Mouse (Mus musculus) lung, postnatal 10 days (tissue): ENCODE measurements around the gene Bud13.
"Not testable (repeated sequence)": the region's sequence is repeated elsewhere in the genome, so short reads cannot be mapped to it uniquely, and the experiment has no call there.

Experiments used
- DNase-seq: peaks from one replicate; pipeline ENCODE4 v3.0.0; 2021

Gene Bud13

DNA sequence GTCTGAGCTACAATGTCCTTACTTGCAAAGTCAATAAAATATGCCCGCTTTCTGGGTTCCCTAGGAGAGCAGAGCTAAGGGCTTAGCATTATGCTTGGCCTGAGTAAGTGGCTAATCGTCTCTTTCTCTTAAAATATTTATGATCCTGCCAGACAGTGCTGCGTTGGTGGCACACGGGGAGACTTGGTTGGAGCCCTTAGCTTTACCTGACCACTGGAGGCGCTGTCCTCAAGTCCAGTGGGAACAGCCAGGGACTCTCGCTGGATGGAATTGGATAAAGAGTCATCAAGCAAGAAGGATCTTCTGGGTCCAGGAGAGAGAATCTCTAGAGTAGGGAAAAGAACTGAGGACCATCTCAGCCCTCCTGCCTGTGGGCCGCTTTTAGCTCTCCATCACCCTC is 26.3 kb downstream of the Bud13 start:
- DNase-seq: peak; percentile 10

DNA sequence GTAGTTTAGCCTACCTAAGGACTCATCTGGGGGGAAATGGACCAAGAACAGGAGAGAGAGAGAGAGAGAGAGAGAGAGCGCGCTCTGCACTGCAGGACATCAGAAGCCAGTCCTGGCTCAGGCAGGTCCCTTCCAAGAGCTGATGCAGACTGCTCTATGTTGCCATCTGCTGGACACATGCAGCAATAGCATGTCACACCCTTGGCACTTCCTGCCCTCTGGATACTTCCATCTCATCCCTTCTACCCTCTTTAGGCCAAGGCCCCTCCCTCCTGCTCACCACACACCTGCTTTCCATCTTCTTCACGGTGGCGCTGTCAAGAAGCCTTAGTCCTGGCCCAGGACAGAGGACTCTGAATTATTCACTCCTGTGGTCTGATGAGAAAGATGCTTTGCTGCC is 31.7 kb downstream of the Bud13 start:
- peak; percentile 80 for DNase-seq

DNA sequence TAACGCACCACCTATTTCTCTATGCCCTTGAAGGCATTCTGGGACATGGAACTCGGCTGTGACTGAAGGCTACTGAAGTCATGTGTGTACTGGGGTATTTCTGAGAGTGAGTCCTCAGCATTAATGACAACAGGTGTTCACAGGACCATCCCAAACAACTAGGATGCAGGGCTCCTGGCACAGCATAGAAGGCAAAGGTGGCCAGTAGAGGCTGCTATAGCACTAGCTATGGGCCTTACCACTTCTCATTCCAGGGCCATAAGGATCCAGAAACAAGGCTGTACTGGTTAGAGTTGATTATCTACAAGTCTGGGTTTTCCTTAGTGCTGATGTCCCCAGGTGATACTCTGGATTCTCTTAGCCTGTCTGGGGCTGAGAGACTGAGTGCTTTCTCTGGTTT is 32.1 kb downstream of the Bud13 start:
- DNase-seq: no peak

DNA sequence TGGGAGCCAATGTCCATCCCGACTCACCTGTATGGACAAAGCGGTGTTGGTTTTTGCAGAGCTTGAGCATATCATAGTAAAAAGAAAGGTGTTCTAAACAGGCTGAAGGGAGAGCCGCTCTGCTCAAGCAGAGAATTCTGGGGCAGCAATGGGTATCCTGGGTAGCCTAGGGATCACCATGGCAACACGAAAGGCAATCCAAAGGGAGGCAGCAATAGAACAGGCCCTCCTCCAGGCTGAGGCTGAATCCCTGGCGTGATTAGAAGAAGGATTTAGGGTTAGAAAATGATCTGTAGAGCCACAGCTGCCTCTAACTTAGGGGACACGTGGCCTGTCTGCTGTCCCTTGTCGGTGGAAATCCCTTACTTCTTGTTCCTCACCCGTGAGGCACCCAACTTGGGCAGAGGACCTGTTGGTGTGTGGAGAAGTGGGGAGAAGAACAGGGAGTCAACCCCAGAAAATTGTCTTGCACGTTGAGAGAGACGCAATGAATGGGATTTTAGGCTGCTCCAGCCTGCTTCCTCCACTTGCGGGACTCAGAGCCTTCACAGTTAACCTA is 33.1 kb downstream of the Bud13 start:
- DNase-seq: no peak

DNA sequence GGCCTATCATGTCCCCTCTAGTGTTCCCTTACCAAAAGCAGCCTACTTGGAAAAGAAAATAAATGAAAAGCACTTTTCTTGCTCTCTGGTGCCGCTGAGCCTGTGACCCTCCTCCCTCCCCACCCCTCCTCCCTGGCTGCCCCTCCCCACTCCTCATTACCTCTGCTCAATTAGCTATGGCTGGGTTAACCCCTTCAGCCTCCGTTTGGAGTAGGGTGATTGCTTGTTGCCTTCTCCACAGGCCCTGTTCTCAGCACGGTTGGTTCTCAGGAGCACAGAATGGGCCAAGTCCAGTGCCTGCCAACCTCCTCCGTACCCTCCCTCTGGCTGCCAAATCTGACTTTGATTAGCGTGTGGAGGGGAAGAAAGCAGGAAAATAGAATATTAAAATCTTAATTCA is 33.6 kb downstream of the Bud13 start:
- DNase-seq: no peak

DNA sequence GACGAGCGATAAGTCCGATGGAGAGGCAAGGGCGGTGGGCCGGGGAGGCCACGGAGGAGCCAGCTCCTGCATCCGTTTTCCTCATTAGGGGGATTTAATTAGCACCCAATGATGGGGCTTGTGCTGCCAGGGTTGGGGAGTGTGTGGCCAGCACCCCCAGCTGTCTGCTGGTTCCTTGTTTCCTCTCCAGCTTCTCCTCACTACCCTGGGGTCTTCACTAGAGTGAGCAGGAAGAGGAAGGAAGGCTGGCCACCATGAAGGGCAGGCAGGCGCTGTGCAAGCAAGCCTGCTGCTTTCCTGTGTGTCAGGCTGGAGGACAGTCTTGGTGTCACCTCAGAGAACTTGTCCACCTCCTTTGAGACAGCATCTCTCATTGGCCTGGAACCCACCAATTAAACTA is 34.1 kb downstream of the Bud13 start:
- no peak for DNase-seq

DNA sequence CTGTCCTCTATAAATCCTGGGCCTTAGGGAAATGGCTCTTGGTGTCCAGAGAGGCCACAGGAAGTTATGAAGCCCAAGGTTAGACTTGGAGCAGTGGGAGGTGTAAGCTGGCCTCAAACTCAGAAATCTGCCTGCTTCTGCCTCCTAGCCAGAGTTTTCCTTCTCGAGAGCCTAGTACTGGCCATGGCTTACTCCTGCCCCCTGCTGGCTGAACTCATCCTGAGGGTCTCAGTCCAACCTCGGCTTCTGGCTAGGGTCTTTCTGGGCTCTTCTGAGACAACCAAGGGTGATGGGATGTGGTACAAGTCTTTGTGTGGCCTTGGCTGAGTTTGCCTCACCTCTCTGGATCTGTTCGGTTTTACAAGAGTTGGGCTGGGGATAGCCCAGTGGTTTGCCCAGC is 35.1 kb downstream of the Bud13 start:
- no peak for DNase-seq

DNA sequence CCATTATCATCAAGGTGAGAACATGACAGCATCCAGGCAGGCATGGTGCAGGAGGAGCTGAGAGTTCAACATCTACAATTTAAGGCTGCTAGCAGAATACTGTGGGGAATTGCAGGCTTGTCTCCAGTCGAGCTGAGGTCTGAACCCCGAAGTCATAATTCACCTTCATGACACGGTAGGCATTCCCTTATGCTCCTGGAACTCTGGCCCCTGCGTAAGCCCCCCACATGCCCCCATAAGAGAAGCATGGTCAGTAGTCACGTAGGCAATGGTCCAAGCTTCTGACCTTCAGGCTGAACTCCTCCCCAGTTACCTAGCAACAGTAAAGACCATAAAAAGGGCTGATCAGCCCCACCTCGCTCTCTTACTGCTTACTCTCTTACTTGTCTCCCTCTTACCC is 37.1 kb downstream of the Bud13 start, which contains the start of gene 4931429L15Rik:
TSS of gene 4931429L15Rik (minus strand) at position 101 of the 400 bp plus-strand sequence.
- DNase-seq: not testable (repeated sequence)

DNA sequence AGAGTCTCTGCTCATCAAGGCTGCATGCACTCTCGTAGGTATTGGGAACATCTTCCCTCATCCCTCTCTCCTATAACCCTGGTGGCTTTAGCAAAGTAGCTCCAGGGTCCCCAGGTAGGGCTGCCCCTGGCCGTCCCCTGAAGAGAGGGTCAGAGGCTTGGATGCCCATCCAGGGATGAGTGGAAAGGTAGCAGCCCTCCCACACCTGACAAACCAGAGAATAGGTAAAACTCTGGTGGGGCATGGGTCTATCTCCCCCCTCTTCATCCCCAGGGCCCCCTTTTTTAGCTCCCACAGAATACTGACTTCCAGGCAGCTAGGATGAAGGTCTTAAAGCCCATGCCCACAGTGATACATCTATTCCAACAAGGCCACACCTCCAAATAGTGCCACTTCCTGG is 37.7 kb downstream of the Bud13 start:
- DNase-seq: no peak

DNA sequence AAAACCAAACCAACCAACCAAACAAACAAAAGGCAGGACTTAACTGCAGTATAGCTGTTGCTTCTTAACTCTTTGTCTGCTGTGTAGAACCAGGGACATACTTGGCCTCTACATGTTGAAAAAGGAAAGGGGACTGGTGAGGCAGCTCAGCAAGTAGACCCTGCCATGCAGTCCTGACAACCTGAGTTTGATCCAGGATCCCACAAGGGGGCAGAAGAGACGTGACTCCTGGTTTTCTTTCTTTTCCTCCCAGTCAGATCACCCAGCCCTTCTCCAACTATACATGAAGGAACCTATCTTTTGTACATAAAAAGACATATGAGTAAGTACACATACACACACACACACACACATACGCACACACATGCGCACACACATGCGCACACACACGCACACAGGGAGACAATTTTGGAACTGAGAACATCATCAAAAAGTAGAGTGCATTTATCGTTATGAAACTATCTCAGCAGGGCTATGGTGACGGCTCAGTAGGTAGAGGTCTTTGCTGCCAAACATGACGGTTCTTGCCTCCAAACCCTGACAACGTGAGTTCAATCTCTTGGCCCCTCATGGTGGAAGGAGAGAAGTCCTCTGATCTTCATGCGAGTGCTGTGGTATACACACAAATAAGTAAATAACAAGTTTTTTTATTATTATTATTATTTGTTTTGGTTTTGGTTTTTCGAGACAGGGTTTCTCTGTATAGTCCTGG is 44.0 kb downstream of the Bud13 start:
- DNase-seq: no peak

DNA sequence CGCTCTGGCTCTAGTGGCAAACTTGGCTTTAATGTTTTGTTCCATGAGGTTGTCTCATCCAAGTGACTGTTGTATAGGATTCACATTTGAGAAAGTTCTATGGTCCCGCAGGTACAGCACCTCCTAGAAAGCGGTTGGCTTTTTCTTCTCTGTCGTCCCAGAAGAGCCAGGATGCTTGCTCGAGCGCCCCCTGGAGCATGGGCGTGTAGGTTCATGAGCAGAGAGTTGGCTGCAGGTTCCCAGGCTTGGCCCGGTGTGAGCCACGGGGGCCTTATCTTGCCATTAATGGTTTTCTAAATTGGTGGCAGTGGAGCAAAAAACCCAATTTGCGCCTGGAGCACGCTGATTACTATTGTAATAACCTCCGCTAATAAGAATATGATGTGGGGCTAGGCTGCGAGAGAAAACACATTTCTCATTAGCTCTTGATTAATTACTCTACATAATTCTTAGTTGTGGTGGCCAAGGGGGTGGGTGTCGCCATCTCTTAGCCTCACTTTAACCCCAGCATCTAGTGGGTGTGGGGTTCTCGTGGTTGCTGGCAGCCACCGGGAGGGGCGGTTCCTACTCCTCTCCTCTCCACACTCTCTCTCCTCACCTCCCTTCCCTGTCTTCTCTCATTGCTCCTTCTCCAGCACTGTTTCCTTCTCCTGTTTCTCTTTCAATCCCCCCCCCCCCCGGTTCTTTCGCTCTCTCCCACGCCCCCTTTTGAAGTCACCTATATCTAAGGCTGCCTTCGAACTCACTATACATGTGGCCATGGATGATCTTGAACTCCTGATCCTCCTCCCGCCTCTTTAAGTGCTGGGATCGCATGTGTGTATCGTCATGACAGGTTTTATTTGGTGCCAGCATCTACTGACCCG is 45.1 kb downstream of the Bud13 start:
- no peak for DNase-seq

DNA sequence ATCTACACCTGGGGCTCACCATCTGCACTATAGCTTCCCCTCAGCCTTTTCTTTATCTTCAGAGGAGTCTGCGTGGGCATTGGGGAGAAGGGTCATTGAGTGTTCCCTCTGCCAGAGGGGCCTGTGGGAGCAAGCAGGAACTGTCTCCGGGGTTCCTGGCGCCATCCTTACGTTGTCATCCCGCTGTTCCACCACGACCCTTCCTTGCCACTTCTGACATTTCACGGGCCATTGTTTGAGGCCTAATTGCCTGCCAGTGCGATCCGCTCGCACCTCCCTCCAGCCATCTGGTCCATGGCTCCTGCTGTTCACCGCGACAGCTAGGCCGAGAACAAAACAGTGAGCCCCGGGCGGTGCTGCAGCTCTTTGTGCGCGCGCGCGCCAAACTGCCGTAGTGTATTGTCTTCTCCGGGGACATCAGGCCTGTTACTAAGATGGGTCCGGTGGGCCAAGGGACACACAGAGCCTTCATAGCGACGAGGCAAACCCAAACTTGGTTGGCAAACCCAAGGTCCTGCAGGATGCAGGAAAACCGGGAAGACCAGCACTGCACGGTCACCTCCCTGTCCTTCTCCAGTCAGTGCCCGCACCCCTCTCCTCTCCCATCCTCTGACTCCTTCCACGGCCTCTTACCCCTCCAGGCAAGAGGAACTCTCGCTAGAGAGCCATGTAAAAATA is 45.9 kb downstream of the Bud13 start:
- DNase-seq: peak; percentile 42

DNA sequence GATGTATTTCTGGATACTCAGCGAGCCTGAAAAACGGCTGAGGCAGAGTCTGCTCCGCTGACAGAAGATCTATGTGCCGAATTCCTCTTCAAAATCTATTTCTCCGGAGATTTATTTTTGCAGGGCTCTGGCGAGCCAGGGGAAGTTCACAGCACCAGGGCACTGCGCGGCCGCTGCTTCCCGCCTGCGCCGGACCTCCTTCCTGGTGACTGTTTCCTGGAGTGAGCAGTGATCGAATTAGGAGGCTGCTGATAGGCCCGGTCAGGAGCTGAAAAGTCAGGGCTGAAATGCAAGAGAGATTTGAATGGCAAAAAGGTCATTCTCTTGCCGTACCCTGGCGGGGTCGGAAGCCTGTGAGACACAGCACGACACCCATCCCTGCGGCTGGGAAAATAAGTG is 46.4 kb downstream of the Bud13 start:
- DNase-seq: peak; percentile 39

DNA sequence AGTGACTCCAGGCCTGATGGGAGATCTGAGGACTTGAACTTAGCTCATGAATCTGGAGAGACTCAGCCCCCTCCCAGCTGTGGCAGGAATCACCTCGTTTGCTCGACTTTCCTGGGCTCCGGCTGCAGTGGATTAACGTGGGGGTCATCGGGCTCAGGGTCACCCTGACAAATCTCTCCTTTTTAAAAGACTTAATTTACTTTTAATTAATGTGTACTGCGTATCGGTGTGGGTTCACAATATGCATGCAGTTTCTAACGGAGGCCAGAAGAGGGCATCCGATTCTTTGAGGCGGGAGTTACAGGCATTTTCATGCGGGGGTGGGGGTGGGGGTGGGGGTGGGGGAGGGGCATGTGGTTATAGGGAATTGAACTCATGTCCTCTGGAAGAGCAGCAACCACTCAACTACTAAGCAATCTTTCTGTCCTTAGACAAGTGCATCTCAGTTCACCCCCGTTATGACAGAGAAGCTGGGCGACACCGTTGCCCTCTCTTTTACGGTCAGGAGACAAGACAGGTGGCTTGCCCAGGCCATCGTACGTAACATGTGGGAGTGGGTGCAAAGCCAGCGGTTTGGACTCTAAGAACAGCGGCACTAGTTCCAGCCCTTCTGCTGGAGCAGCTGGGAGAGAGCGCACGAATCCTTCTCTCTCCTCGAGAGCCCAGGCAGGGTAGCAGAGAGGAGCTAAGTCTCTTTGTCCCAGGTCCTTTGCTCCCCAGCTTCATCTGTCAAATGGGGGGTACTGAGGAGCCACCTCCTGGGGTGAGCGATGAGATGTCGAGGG is 47.2 kb downstream of the Bud13 start:
- no peak for DNase-seq

DNA sequence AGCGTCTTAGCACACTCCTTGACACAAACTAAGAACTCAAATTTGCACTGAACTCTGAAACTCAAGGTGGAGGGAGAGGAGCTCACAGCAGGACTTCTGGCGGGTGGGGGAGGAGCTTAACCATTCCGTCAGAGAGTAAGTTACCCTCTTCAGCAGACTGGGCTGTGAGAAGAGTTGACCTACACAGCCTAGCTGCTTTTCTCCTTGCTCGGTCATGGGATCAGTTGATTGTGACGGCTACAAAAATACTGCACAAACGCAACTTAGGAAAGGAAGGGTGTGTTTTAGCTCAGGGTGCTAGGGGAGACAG is 47.7 kb downstream of the Bud13 start:
- no peak for DNase-seq

DNA sequence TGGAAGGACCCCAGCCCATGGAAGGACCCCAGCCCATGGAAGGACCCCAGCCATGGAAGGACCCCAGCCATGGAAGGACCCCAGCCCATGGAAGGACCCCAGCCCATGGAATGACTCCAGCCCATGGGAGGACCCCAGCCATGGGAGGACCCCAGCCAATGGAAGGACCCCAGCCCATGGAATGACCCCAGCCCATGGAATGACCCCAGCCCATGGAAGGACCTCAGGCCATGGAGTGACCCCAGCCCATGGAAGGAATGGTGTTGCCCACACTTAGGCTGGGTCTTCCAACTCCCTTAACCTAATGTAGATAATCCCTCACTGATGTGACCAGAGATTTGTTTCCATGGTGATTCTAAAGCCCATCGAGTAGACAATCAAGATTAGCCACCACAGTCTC is 48.5 kb downstream of the Bud13 start:
- no peak for DNase-seq

DNA sequence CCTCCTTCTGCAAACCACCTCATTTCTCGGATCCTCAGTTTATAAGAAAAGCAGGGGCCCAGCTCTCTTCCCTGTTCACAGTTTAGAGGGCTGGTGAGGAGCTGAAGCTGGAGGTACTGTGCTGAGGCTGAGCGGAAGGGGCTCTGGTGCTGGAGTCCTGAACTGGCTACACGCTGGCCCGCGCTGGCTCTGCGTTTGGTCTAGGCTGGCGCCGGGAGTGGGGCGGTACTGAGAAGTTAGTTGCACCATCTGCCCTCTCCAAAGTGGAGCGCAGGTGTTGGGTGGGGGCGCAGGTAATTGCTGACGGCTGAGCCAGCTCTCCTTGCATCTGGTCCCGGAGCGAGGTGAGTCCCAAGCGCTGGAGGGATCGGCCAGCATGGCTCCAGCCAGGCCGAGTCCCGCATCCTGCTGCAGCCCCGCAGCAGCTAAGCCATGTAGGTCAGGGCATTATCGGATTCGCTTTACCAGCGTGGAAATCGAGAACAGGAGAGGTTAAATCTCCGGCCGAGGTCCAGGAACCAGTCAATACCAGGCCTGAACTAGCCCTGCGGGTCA is 51.7 kb downstream of the Bud13 start:
- DNase-seq: no peak

DNA sequence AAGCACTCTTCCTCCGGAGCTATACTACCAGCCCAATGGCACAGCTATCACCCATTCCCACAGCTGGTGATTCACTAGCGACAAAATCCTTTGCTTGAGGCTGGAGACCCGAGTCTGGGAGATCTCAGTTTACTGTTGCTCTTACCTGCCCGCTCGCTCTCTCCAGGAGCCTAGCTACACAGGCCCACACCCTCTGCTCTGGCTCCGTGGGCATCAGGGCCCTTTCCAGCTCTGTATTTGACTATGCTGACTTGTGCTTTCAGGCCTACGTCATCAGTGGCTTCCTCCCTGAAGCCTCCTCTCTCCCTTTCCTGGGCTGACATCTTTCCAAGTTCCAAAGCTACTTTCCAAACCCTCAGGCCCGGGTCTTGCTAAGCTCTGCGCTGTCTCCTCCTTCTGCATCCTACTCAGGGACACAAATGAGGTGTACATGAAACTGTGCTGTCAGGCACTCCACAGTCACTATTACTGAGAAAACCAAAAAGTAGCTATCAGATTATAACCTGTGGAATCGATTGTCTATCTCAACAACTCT is 52.7 kb downstream of the Bud13 start:
- no peak for DNase-seq

DNA sequence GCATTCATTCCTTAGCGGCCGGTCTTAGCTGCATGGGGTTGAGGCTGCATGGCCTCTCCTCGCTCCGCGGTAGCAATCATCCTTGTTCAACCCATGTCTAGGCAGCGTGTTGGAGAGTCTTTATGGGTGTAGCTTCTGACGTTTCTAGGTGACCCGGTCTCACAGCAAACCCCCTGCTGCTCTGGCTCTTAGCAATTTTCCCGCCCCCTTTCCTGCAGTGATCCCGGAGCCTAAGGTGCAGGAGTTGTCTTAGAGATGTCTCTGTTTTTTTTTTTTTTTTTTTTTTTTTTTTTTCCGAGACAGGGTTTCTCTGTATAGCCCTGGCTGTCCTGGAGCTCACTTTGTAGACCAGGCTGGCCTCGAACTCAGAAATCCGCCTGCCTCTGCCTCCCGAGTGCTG is 53.5 kb downstream of the Bud13 start:
- DNase-seq: not testable (repeated sequence)

DNA sequence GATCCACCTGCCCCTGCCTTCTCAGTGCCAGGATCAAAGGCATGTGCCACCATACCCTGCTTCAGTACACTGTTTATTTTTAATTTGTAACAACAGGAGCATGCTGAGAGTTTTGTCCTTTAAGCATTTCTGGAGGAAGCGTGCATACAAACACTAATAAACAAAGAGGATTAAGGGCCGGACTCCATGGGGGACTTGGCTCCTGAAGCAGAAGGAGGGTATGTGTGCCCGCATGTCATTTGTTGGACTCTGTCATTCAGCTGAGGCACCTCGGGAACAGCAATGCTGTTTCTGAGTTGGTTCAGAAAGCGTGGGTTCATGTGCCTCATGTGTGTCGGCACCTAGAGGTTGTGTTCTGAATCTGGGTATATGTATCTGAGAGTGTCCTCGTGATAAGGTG is 54.5 kb downstream of the Bud13 start:
- no peak for DNase-seq

DNA sequence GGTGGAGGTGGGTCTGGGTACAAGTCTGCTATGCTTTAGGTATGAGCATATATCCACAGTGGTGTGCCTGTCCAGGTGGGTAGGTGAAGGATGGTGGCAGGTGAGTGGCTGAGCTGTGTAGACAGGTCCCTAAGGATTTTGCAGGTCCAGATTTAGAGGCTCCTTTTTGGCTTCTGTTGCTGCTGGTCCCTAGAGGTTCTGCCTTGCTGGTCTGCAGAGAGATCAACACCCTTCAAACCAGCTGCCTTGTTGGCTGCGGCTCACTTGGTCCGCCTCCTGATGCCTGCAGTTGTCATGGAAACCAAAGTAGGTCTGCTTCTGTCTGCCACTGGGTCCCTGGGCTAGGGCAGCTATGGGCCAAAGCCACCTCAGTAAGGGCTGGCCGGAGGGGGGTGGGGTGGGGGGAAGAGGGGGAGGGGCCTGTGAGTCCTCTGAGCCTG is 55.1 kb downstream of the Bud13 start:
- peak; percentile 45 for DNase-seq

DNA sequence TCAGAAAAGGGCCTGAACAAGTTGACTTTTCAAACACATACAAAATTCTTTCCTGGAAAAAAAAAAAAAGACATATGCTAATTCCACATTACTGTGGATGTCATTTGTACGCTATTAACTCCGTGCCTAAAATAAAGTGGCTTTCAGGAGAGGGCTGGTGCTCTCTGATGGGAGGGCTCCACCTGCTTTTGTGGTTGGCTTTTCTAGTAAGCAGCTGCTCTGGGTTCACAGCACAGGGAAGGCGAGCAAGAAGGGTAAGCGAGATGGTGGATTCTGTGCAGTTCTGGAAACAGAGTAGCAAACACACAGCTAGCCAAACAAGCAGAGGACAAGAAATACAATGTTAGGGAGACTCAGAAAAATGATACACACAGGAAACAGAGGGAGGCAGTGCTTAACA is 55.6 kb downstream of the Bud13 start:
- DNase-seq: no peak
